Mouse (Mus musculus) layer of hippocampus, adult 8-10 months (tissue): ENCODE results near the gene Hist1h3f. TPM values are rescaled to one million over a fixed set of nuclear protein-coding genes. Genes with fewer than 3 reads are reported as not detected.
"Not testable (repeated sequence)": the region's sequence is repeated elsewhere in the genome, so short reads cannot be mapped to it uniquely, and the experiment has no call there.

Experiments
- DNase-seq, 2 experiments: peaks; one replicate each; pipeline ENCODE4 v3.0.0; 2022; ENCODE audit warnings: low spot score in 2 of 2
- microRNA-seq, 2 experiments: library from miRNA; unstranded; fragments of <30 nt; microRNA quantifications; one replicate each; pipeline ENCODE4 v1.2.0; 2022
- total RNA-seq, 4 experiments: library from RNA; stranded (reverse); gene quantifications; 2 replicates each; pipeline ENCODE4 v1.2.4; 2022

Hist1h3f gene
- total RNA-seq, 4 experiments from 2014 or later = 12.5 to 15.7 (median 14.2) TPM

DNA sequence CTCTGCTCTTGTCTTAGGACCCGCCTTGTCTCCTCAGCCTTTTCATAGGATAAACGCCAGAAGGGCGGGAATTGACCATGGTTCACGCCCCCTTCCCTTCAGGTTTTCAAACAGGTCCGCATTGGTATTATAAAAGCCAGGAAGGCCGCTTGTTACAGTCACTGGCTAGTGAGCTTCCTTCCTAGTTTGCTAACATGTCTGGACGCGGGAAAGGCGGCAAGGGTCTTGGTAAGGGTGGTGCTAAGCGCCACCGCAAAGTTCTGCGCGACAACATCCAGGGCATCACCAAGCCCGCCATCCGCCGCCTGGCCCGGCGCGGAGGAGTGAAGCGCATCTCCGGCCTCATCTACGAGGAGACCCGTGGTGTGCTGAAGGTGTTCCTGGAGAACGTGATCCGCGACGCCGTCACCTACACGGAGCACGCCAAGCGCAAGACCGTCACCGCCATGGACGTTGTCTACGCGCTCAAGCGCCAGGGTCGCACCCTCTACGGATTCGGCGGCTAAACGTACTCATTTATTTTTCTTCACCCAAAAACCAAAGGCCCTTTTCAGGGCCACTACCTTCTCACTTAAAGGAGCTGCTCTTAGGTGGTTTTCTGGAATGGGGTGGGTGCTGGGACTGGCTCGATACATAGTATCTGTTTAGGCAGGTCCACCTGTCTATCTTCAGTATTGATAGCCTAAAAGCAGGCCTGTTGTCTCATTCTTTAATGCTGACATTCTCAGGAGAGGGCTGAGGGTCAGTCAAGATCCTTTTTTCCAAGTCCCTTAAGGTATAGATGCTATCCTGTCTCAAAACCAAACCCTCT, 37.8 kb downstream of the Hist1h3f start, which contains the start of gene Hist1h4d:
Hist1h4d (plus strand) TSS at position 191 of the 811 bp plus-strand sequence.
- peak; percentile 98 for DNase-seq

DNA sequence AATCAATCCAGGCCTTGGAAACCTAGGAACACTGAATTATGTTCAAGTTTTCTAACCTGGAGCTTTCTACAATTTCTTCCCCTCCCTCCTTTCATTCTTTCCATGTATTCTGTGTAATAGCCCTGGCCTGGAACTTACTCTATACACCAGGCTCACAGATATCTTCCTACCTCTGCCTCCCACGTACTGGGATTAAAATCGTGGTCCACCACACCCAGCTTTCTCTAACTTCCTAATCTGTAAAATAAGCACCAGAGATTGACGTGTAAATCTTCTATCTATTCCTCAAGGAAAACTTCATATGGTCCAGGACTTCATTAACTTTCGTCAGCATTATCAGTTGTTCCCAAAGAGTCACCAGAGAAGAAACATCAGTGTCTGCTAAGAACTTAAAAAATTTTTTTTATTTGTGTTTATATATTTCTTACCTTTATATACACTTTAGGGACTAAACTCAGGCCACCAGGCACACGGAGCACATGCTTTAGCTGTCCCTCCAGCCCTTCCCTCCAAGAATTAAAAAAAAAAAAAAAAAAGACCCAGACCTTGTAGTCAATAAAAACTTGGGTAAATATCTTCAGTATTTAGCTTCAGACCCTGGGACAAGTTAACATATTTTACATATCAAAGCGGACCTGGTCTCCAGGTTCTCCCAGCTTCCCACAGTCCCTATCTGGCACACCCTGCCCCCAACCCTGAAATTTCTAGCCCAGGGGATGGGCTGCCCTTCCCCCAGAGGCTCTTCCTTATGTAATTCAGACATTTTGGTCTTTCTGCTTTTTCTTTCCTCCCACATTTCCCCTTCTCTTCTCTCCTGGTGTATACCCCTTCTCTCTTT, 38.6 kb downstream of the Hist1h3f start:
- DNase-seq = no peak

DNA sequence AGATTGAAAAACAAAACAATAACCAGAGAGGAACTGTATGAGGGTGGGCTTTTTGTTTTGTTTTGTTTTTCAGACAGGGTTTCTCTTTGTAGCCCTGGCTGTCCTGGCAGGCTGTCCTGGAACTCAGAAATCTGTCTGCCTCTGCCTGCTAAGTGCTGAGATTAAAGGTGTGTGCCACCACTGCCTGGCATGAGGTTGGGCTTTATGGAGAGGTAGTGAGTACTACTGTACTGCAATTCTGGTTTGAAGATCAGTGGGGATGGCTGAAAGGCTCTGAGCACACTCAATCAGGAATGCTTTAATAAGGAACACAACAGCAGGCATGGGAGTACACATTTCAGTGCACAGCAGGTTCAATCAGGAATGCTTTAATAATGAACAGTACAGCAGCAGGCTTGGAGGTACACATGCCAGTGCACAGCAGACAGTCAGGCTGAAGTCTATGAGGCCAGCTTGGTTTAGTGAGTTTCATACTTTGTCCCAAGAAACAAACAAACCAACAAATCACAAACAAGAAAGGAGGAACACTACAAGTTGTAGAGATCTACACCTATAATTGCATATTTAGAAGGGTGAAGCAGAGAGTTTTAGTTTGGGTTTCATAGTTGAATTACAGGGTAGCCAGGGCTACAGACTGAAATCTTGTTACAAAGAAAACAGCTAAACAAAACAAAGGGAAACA, 39.7 kb downstream of the Hist1h3f start:
- no peak for DNase-seq

DNA sequence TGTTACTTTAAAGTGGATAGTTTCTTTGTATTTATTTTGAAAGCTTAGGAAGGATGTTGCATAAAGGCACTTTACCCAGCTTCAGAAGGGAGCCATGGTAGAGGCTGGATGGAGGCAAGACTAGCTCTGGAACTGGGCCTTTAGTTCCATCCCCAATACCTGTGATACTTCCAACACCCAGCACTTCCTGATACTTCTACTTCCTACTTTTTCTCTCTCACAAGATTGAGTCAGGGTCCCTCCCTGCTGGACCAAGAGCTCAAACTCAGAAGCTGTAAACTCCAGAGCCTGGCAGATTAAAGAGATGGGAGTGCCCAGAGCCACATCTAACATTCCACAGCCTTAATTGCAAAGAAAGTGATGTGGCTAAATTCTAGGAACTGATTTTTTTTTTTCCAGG, 40.5 kb downstream of the Hist1h3f start:
- no peak for DNase-seq

DNA sequence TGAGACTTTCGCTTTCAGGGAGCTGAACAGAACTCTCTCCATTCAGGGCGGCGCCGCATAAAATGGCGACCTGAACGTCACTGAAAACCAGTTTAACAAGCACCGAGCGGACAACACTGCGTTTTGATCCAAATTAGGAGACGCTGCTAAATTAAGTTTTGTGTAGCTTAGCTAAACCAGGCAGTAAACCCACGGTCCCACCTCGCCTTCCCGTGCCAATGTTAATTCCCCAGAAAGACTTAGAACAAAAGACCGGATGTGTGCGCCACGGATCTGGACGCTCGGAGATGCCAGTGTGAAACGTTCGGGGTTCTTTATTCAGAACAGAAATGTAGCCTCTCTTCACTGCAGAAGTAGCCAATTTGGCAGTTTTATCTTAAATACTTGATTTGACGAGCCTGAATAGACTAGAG, 41.2 kb downstream of the Hist1h3f start:
- DNase-seq = peak; percentile 63 to 66

DNA sequence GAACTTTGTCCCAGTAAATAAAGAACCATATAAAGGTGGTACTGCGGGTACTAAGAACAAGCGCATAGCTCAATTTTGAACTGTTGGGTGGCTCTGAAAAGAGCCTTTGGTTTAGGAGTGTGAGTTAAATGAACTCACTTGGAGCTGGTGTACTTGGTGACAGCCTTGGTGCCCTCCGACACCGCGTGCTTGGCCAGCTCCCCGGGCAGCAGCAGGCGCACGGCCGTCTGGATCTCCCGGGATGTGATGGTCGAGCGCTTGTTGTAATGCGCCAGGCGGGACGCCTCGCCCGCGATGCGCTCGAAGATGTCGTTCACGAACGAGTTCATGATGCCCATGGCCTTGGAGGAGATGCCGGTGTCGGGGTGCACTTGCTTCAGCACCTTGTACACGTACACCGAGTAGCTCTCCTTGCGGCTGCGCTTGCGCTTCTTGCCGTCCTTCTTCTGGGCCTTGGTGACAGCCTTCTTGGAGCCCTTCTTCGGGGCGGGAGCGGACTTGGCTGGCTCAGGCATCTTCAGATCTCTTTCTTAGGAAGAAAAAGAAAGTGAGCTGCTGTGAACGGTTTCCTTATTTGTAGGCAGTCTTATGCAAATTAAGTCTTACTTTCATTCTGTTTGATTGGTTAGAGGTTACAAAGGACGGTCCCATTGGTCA, 41.7 kb downstream of the Hist1h3f start:
- peak; percentile 68 to 80 for DNase-seq

DNA sequence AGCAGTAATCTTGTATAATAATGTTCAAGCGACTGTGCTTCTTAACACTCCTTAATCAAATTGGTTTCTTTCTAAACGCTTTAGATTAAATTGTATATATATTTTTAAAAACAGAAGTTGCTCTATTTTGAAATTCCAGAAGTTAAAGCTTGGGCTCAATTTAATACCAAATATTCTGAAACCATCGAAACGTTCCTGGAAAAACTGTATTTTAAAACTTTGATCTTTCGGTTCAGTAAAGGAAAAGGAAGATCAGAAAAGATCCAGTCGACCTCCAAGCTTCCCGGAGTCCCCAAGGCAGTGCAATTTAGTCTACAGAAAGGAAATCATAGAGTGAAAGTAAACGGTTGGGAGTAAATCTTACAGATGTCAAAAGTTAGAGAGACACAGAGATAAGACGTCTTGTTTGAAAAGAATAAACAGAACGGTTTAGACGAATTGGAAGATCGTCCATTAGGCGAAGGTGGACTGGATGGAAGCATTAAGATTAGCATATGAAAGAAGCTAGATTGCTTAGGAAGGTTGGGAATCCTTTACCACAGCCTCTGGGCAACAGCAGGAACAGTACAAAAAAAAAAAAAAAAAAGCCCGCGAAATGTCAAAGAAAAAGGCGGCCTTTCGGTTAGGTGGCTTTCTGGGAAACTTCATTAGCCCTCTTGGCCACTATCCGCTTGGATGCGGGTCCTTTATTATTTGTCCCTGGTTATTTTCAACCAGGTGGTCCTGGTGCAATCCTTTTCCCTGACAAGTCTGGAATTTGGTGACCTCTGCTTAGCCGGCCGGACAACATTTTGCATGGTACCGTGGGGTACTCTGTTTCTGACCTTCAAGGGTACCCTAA, 42.5 kb downstream of the Hist1h3f start:
- no peak for DNase-seq

DNA sequence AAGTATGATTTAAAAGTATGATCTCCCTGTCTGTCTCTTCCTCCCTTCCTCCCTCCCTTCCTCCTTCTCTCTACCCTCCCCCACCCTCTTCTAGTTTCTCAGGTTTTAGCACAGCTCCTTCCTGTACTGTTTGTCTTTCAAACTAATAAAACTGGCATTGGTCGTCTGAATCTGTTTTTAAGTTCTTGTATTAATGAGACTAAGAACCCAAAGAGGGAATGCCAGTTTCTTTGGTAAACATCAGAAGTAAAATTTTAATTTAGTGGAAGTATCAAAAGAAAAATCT, 43.0 kb downstream of the Hist1h3f start:
- no peak for DNase-seq

DNA sequence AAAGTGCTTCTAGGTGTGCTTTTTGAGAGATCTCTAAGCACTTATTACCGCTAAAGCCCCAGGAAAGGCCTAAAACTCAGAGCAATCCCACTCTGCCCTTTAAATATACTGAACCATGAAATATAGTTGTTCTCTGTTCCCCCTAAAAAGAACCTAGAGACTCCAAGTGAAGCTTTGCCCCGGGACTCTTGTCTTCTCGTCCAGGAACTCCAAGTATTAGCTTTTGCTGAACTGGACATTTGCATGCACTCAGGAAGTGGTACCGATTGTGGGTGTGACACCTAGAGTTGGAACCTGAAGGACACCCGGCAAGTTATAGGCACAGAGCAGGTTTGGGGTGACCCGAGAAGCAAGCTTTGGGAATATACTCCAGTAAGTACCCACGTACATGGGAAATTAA, 47.4 kb downstream of the Hist1h3f start:
- no peak for DNase-seq

DNA sequence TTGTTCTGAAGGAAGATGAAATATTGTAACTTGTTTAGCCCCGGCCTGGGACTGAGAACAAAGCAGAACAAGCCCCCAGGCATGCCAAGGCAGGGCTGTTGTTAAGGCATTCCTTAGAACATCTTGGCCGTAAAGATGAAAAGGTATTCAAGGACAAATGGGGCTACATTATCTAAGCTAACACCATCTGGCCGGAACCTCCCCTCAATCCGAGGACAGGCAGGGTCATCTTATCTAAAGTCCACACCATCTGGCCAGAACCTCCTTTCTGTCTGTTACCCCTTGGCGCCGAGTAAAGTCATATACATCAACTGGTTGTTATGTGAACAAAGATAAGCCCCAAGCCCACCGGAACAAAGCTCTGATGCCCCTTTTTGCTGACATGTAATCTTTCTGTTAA, 48.0 kb downstream of the Hist1h3f start:
- DNase-seq = not testable (repeated sequence)

DNA sequence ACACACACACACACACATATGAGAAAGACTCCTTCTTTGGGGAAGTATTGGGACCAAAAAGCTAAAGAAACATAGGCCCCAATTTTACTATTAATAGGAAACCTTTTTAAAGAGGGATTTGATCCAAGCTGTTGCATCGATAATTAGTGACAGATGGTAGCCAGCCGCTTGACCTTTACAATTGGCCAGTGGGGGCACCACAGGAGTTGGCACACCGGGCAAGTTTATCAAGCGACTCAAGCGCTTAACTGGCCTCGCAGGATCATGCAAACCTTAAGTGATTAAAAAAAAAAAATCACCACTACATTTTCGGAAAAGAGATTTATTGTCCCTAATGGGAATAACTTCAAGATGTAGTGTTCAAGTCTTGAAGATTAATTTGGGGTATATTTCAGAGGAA, 48.8 kb downstream of the Hist1h3f start:
- no peak for DNase-seq

DNA sequence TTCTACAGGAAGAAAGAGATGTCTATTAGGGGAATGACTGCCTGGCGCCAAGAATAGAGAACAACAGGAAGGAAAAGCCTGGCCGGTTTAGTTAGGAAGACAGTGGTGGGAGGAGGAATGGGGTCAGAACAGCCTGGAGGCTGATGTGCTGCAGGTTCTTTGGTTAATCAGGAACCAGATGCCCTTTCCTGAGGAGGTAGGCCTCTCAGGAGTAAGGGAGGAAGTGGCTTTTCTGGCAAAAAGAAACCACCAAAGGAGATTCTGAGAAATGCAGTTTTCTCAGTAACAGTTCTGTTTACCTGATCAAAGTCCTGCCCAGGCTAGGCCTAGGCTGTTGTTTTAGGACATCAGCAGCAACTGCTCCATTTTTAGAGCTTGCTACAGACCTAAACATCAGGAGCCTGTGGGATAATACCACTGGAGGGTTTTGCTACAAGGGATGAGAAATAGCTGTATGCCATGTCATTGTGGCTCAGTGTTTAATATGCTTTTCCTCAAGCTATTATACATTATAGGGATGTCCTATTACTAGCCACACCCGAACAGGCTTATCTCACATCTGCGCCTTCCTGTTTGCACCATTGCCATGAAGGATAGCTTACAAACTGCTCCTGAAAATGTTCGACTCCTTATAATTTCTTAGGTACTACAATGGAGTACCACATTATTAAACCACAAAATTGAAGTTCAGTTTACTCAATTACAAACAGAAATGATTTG, 49.4 kb downstream of the Hist1h3f start:
- DNase-seq = no peak

Small RNAs within 50 kb of the gene (microRNA-seq; reads per million reads assigned to microRNA genes)
- gene Gm44297 = 0 reads per million in 2 experiments
- 0 reads per million in 2 experiments for gene Gm44359
- gene Gm44394 = 0 reads per million in 2 experiments
- gene n-TStga1 = 0 reads per million in 2 experiments

Other genes with a start within 250 kb of the Hist1h3f start
- gene Zfp322a, start 174.8 kb upstream of the Hist1h3f start, total RNA-seq = 10 to 100 TPM; 26.0 to 33.5 (median 30.2) TPM
- 1 to 10 TPM; 8.0 to 9.0 (median 8.7) TPM for gene Abt1, start 120.2 kb upstream of the Hist1h3f start, total RNA-seq
- gene Btn1a1, start 78.2 kb upstream of the Hist1h3f start, total RNA-seq = not detected
- gene Btn2a2, start 55.2 kb upstream of the Hist1h3f start, total RNA-seq = 1 to 10 TPM in 2 of 4 experiments, under 1 TPM in 2; 0.80 to 1.9 (median 1.1) TPM
- 100 to 1,000 TPM; 236 to 302 (median 261) TPM for gene Hist1h4h, start 13.0 kb upstream of the Hist1h3f start, total RNA-seq
- 1 to 10 TPM in 3 of 4 experiments, not detected in 1; 1.6 to 6.5 (median 1.8) TPM for gene Hist1h2af, start 10.1 kb upstream of the Hist1h3f start, total RNA-seq
- 1 to 10 TPM; 1.2 to 3.4 (median 2.2) TPM for gene Hist1h3g, start 8.6 kb upstream of the Hist1h3f start, total RNA-seq
- under 1 TPM; 0.34 to 0.73 (median 0.61) TPM for gene Hist1h2bh, start 660 bp upstream of the Hist1h3f start, total RNA-seq
- gene Hist1h4f, start 7.6 kb downstream of the Hist1h3f start, total RNA-seq = 100 to 1,000 TPM; 104 to 155 (median 119) TPM
- 1 to 10 TPM; 2.5 to 3.3 (median 2.8) TPM for gene Hist1h1d, start 9.2 kb downstream of the Hist1h3f start, total RNA-seq
- 10 to 100 TPM; 34.8 to 43.2 (median 40.0) TPM for gene Hist1h3e, start 18.3 kb downstream of the Hist1h3f start, total RNA-seq
- 1 to 10 TPM; 3.3 to 7.7 (median 4.9) TPM for gene Hist1h2ae, start 27.2 kb downstream of the Hist1h3f start, total RNA-seq
- 10 to 100 TPM; 57.3 to 67.6 (median 60.8) TPM for gene Hist1h2bg, start 27.3 kb downstream of the Hist1h3f start, total RNA-seq
- gene Hist1h2bf, start 30.1 kb downstream of the Hist1h3f start, total RNA-seq = 10 to 100 TPM; 19.2 to 30.0 (median 24.4) TPM
- 10 to 100 TPM in 1 of 4 experiments, 1 to 10 TPM in 3; 3.0 to 11.0 (median 5.7) TPM for gene Hist1h2ad, start 30.3 kb downstream of the Hist1h3f start, total RNA-seq
- gene Hist1h3d, start 31.7 kb downstream of the Hist1h3f start, total RNA-seq = 10 to 100 TPM in 2 of 4 experiments, 1 to 10 TPM in 2; 8.2 to 11.5 (median 10.5) TPM
- 100 to 1,000 TPM; 106 to 128 (median 119) TPM for gene Hist1h4d, start 37.5 kb downstream of the Hist1h3f start, total RNA-seq
- gene Hist1h2be, start 77.1 kb downstream of the Hist1h3f start, total RNA-seq = 10 to 100 TPM in 2 of 4 experiments, 1 to 10 TPM in 2; 7.9 to 10.8 (median 9.3) TPM
- gene Hist1h1e, start 78.5 kb downstream of the Hist1h3f start, total RNA-seq = 10 to 100 TPM; 36.1 to 50.5 (median 42.7) TPM
- gene Hist1h2ac, start 139.9 kb downstream of the Hist1h3f start, total RNA-seq = 1 to 10 TPM; 1.4 to 3.1 (median 2.7) TPM
- gene Hist1h2bc, start 140.1 kb downstream of the Hist1h3f start, total RNA-seq = 10 to 100 TPM; 33.4 to 55.2 (median 44.8) TPM
- gene Hist1h1t, start 151.8 kb downstream of the Hist1h3f start, total RNA-seq = under 1 TPM in 1 of 4 experiments, not detected in 3; 0.50 TPM
- 10 to 100 TPM; 71.6 to 90.3 (median 85.0) TPM for gene Hist1h4c, start 154.4 kb downstream of the Hist1h3f start, total RNA-seq
- 1 to 10 TPM; 3.9 to 9.4 (median 7.0) TPM for gene Hfe, start 166.8 kb downstream of the Hist1h3f start, total RNA-seq
- 10 to 100 TPM; 39.1 to 69.2 (median 53.5) TPM for gene Hist1h1c, start 194.8 kb downstream of the Hist1h3f start, total RNA-seq
- gene Hist1h3c, start 201.6 kb downstream of the Hist1h3f start, total RNA-seq = 1 to 10 TPM in 3 of 4 experiments, not detected in 1; 1.7 to 3.1 (median 2.7) TPM
- 10 to 100 TPM; 14.1 to 21.7 (median 16.7) TPM for gene Hist1h2bb, start 202.7 kb downstream of the Hist1h3f start, total RNA-seq
- gene Hist1h2ab, start 207.1 kb downstream of the Hist1h3f start, total RNA-seq = 10 to 100 TPM; 18.6 to 28.1 (median 23.5) TPM
- 10 to 100 TPM in 2 of 4 experiments, 1 to 10 TPM in 2; 3.1 to 10.4 (median 8.0) TPM for gene Hist1h3b, start 208.2 kb downstream of the Hist1h3f start, total RNA-seq
- 10 to 100 TPM; 47.4 to 67.0 (median 59.9) TPM for gene Hist1h4b, start 213.0 kb downstream of the Hist1h3f start, total RNA-seq
- 10 to 100 TPM; 31.9 to 42.9 (median 37.9) TPM for gene Hist1h4a, start 217.2 kb downstream of the Hist1h3f start, total RNA-seq
- gene Hist1h3a, start 218.3 kb downstream of the Hist1h3f start, total RNA-seq = 10 to 100 TPM; 22.7 to 39.9 (median 29.0) TPM
- gene Hist1h1a, start 219.6 kb downstream of the Hist1h3f start, total RNA-seq = 10 to 100 TPM; 12.6 to 19.3 (median 16.9) TPM
- not detected for gene Trim38, start 225.9 kb downstream of the Hist1h3f start, total RNA-seq